Mouse (Mus musculus) heart, embryonic 14.5 days (tissue): ENCODE measurements around the gene Cyb5d2. TPM values are rescaled to one million over a fixed set of nuclear protein-coding genes. Genes with fewer than 3 reads are reported as not detected.
A peak's percentile ranks its signal among the peaks of the same experiment; 100 is the strongest.

Experiments used
- ATAC-seq: fragments of 200-750 bp; cut with Nextera tagmentation; 2 replicates; pipeline ENCODE4 v1.8.0; 2017; ENCODE audit warnings: low read depth, moderate TSS enrichment; ENCODE audit not compliant: insufficient number of reproducible peaks, insufficient read depth, low FRiP score
- H3K27ac ChIP-seq, 2 experiments: fragments of 200-500 bp in 1 of 2; fragments of 300-500 bp in 1 of 2; sonication (generic) in 1 of 2; replicated peaks in 1 of 2; 2 replicates each; pipeline ENCODE4 v1.5.1; 2012 to 2014; ENCODE audit warnings: low read depth in 2 of 2, low read length in 2 of 2, control low read depth in 1 of 2, mild to moderate bottlenecking in 1 of 2, mixed read lengths in 1 of 2; ENCODE audit not compliant: control insufficient read depth in 1 of 2, insufficient read depth in 1 of 2
- H3K27me3 ChIP-seq: fragments of 300-500 bp; sonication (generic); 2 replicates; pipeline ENCODE4 v1.6.1; 2014; ENCODE audit warnings: mild to moderate bottlenecking, low read length, control low read depth; ENCODE audit not compliant: control insufficient read depth, insufficient read depth
- H3K36me3 ChIP-seq: fragments of 300-500 bp; sonication (generic); 2 replicates; pipeline ENCODE4 v1.6.1; 2014; ENCODE audit warnings: mild to moderate bottlenecking, control low read depth, low read length, mixed read lengths; ENCODE audit not compliant: control insufficient read depth, insufficient read depth
- H3K4me1 ChIP-seq, 2 experiments: fragments of 200-500 bp in 1 of 2; fragments of 300-500 bp in 1 of 2; sonication (generic) in 1 of 2; 2 replicates each; pipeline ENCODE4 v1.6.1; 2012 to 2014; ENCODE audit warnings: low read length in 2 of 2, control low read depth in 1 of 2, mixed read lengths in 1 of 2; ENCODE audit not compliant: control insufficient read depth in 2 of 2, insufficient read depth in 2 of 2
- H3K4me2 ChIP-seq: fragments of 300-500 bp; sonication (generic); 2 replicates; pipeline ENCODE4 v1.6.1; 2014; ENCODE audit warnings: mild to moderate bottlenecking, low read length
- H3K4me3 ChIP-seq, 2 experiments: fragments of 200-500 bp in 1 of 2; fragments of 300-500 bp in 1 of 2; sonication (generic) in 1 of 2; 2 replicates each; pipeline ENCODE4 v1.5.1; 2012 to 2014; ENCODE audit warnings: low read length in 2 of 2, mild to moderate bottlenecking in 2 of 2, control low read depth in 1 of 2, low read depth in 1 of 2, moderate library complexity in 1 of 2; ENCODE audit not compliant: control insufficient read depth in 1 of 2, insufficient read depth in 1 of 2
- H3K9ac ChIP-seq: fragments of 300-500 bp; sonication (generic); 2 replicates; pipeline ENCODE4 v1.6.1; 2014; ENCODE audit warnings: mild to moderate bottlenecking, low read length
- H3K9me3 ChIP-seq: fragments of 300-500 bp; sonication (generic); 2 replicates; pipeline ENCODE4 v1.6.1; 2016; ENCODE audit warnings: low read length, control low read depth; ENCODE audit not compliant: control insufficient read depth
- WGBS: fragments of 180-500 bp; shearing (Covaris S2); extraction: QIAGEN DNeasy Blood & Tissue Kit; methylation state at CpG from one replicate; pipeline ENCODE4 v1.1.7; 2014; 5-methylcytosine and 5-hydroxymethylcytosine counted together
- polyA plus RNA-seq: library from polyadenylated mRNA; unstranded; fragments of >200 nt; fragmentation: Nextera tagmentation; extraction: Ambion mirVana; gene quantifications from 2 replicates; pipeline ENCODE4 v1.2.1, GENCODE M21; 2014

Cyb5d2 gene
- polyA plus RNA-seq, 1 experiment from 2014 or later, result 8.4 TPM

DNA sequence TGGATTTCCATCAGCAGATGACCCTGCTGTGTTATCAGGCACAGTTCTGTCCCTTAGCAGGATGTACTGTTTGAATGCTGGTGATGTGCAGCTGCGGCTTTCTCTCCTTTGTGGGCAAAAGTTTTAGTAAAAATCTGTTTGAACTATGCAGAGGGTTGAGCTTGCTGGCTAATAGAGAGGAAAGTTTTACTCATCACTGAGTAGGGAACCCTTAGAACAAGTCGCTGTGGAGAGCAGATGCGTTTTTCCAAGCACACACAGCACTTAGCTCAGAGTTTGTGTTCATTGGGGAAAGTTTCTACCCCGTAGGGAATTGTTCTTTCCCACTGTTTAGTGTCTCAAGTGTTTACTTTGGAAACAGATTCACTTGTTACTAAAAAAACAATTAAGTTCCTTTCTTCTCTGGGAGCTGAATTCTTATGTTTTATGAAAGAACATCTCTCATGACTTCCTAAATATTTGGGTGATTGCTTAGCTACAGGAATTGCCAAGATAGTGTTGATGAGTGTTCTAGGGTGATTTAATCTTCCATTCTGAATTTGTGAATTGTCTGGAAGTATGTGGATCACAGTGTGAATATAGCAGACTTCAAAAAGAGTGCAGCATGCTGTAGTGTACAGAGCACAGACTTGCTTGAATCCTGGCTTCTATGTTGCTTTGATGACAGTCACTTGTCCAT, 61.0 kb downstream of the Cyb5d2 start:
- Histone ChIP-seq H3K9ac (no peak overlapping the region; the same call in 1 of the 2 replicates), H3K36me3 (peaks cover 68% of the 10 kb centered on the region), H3K4me1 (peaks cover 2 to 22% of the 10 kb centered on the region in 2 experiments; a peak in 3 of 4 replicates), H3K4me2 (no peak overlapping the region), H3K9me3 (no peaks in the 10 kb centered on the region), H3K4me3 (no peak overlapping the region), H3K27me3 (no peaks in the 10 kb centered on the region), H3K27ac (peak overlapping the region; percentile 33 to 79)
- WGBS, result 61% methylated on average over 4 of the region's 4 CpGs
- ATAC-seq, result peak; percentile 41; the same call in 1 of the 2 replicates

DNA sequence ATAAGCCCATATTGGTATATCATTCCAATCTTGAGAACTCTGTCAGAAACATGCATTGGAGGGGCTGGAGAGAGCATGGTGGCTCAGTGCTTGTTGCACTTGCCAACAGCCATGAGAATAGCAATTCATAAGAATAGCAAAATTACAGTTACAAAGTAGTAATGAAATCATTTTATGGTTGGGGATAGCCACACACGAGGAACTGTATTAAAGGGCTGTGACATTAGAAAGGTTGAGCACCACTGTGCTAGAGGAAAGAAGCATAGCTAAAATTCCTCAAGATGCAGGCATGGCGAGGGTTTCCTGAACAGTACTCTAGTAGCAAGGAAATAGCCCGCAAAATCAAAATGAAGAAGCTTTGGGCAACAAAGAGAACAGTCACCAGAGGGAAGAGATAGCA, 62.2 kb downstream of the Cyb5d2 start:
- WGBS, result 74% methylated on average over 3 of the region's 3 CpGs
- no peak for ATAC-seq
- H3K36me3 ChIP-seq, result peaks cover 67% of the 10 kb centered on the region

More for the DNA sequence above, 62.2 kb downstream of the Cyb5d2 start:
- H3K9ac ChIP-seq, result no peak overlapping the region
- peaks cover 2 to 22% of the 10 kb centered on the region in 2 experiments; a peak in 3 of 4 replicates for H3K4me1 ChIP-seq
- H3K27ac ChIP-seq, result 0 out of 4 replicates have a peak overlapping the region, but pooled peaks of 1 of the 2 experiments have one; percentile 53
- no peaks in the 10 kb centered on the region for H3K27me3 ChIP-seq
- H3K4me3 ChIP-seq, result no peak overlapping the region
- no peaks in the 10 kb centered on the region for H3K9me3 ChIP-seq
- H3K4me2 ChIP-seq, result no peak overlapping the region

Other genes with a start within 250 kb of the Cyb5d2 start
- 0.09 TPM in 1 of 2 replicates, not detected in the other for gene Spns3, start 245.6 kb downstream of the Cyb5d2 start, polyA plus RNA-seq
- gene Ube2g1, start 188.9 kb downstream of the Cyb5d2 start, polyA plus RNA-seq, result 60.2 and 65.4 TPM in 2 replicates
- 25.3 and 25.6 TPM in 2 replicates for gene Ankfy1, start 106.1 kb downstream of the Cyb5d2 start, polyA plus RNA-seq
- gene Zzef1, start 84 bp upstream of the Cyb5d2 start, polyA plus RNA-seq, result 9.8 and 9.9 TPM in 2 replicates
- gene Atp2a3, start 165.0 kb upstream of the Cyb5d2 start, polyA plus RNA-seq, result 2.6 and 2.9 TPM in 2 replicates
- gene P2rx1, start 203.0 kb upstream of the Cyb5d2 start, polyA plus RNA-seq, result 1.4 and 1.5 TPM in 2 replicates
- gene Camkk1, start 222.9 kb upstream of the Cyb5d2 start, polyA plus RNA-seq, result 0.81 and 1.2 TPM in 2 replicates